Mouse (Mus musculus) CD4-positive naive resting alpha-beta T cell, adult 57 days (primary cell): Measurements from ENCODE around the gene Eomes. TPM values are rescaled to one million over a fixed set of nuclear protein-coding genes. Genes with fewer than 3 reads are reported as not detected.

Experiments
- total RNA-seq: library from RNA; stranded (reverse); gene quantifications from one replicate; pipeline ENCODE4 v1.2.4, GENCODE M21; 2023

The Eomes gene
- total RNA-seq = 5.9 TPM

GRCm38 (mm10) chr9:118477961-118478360 lies at the start of gene Eomes:
TSS of gene Eomes (plus strand) at chr9:118478212.

GRCm38 (mm10) chr9:118506020-118506403 lies 28.0 kb downstream of the Eomes start, which contains the start of gene Golga4:
TSS of gene Golga4 (plus strand) at chr9:118506267.

Other genes starting within 250 kb of the Eomes start
- 94.8 TPM for gene Golga4, start 28.1 kb downstream of the Eomes start, total RNA-seq
- 2.1 TPM for gene Itga9, start 128.5 kb downstream of the Eomes start, total RNA-seq